Mouse (Mus musculus) C2C12 (cell line): ENCODE measurements at regions not wholly inside any gene's neighbourhood (a gene's known extent, or its start where the extent isn't known, plus 50 kb on each side); places are given as distances from the start of the nearest gene placed in this dataset.

Experiments
- H3K27me3 ChIP-seq: one replicate; pipeline ENCODE4 v1.6.1; 2011; ENCODE audit not compliant: control insufficient read depth, insufficient read depth, insufficient read length
- H3K36me3 ChIP-seq: one replicate; pipeline ENCODE4 v1.6.1; 2011; ENCODE audit not compliant: control insufficient read depth, insufficient read depth
- H3K4me3 ChIP-seq: one replicate; pipeline ENCODE4 v1.5.1; 2011; ENCODE audit warnings: mild to moderate bottlenecking, control low read depth; ENCODE audit not compliant: poor library complexity, insufficient read depth, severe bottlenecking
- H3K79me2 ChIP-seq: one replicate; pipeline ENCODE4 v1.6.1; 2011; ENCODE audit not compliant: control insufficient read depth, insufficient read depth
- H3K79me3 ChIP-seq: one replicate; pipeline ENCODE4 v1.6.1; 2011; ENCODE audit warnings: low read depth, control low read depth
- H3ac ChIP-seq: one replicate; pipeline ENCODE3; 2011; ENCODE audit warnings: low read depth; ENCODE audit not compliant: control insufficient read depth, insufficient read length
- CEBPB ChIP-seq: IDR thresholded peaks from one replicate; pipeline ENCODE4 v1.6.1; 2011; ENCODE audit warnings: low read depth, mild to moderate bottlenecking, control low read depth, moderate library complexity
- CTCF ChIP-seq: IDR thresholded peaks from one replicate; pipeline ENCODE4 v1.5.1; 2011; ENCODE audit not compliant: control insufficient read depth, insufficient read depth, insufficient read length
- FOSL1 ChIP-seq: IDR thresholded peaks from one replicate; pipeline ENCODE4 v1.8.0; 2011; ENCODE audit warnings: mild to moderate bottlenecking, low read length; ENCODE audit not compliant: poor library complexity, insufficient read depth, severe bottlenecking
- MAX ChIP-seq: IDR thresholded peaks from one replicate; pipeline ENCODE4 v1.6.1; 2011; ENCODE audit warnings: mild to moderate bottlenecking, control low read depth
- MYOD1 ChIP-seq: IDR thresholded peaks from one replicate; pipeline ENCODE4 v1.6.1; 2011; ENCODE audit warnings: low read depth; ENCODE audit not compliant: control insufficient read depth, insufficient read length
- MYOG ChIP-seq: IDR thresholded peaks from one replicate; pipeline ENCODE4 v1.6.1; 2011; ENCODE audit not compliant: control insufficient read depth, insufficient read length; ENCODE audit errors: extremely low read depth
- USF1 ChIP-seq: IDR thresholded peaks from one replicate; pipeline ENCODE4 v1.6.1; 2011; ENCODE audit warnings: low read depth, mild to moderate bottlenecking, control low read depth, moderate library complexity

GRCm38 (mm10) chr14:105675801-105676645 lies 220.6 kb downstream of the Spry2 start:
- H3K79me2 ChIP-seq, result no peaks in the 10 kb centered on the region
- no peaks in the 10 kb centered on the region for H3K79me3 ChIP-seq
- H3K4me3 ChIP-seq, result no peak overlapping the region
- no peak overlapping the region for H3ac ChIP-seq
- H3K27me3 ChIP-seq, result no peaks in the 10 kb centered on the region
- no peaks in the 10 kb centered on the region for H3K36me3 ChIP-seq
- TF ChIP-seq CTCF (no peak), MAX (no peak), MYOG (no peak), USF1 (no peak), FOSL1 (no peak), CEBPB (no peak), MYOD1 (no peak)

- H3K36me3 ChIP-seq, result no peaks in the 10 kb centered on the region
- no peaks in the 10 kb centered on the region for H3K27me3 ChIP-seq
- H3K79me2 ChIP-seq, result no peaks in the 10 kb centered on the region
- TF ChIP-seq CTCF (no peak), MAX (no peak), FOSL1 (no peak), MYOG (no peak), USF1 (no peak), CEBPB (no peak), MYOD1 (no peak)
- H3ac ChIP-seq, result no peak overlapping the region
- H3K79me3 ChIP-seq, result no peaks in the 10 kb centered on the region
- no peak overlapping the region for H3K4me3 ChIP-seq
Measured at GRCm38 (mm10) chr14:105675006-105675405, 221.6 kb downstream of the Spry2 start.

- H3K4me3 ChIP-seq, result no peak overlapping the region
- H3K79me3 ChIP-seq, result no peaks in the 10 kb centered on the region
- TF ChIP-seq CTCF, result no peak
- TF ChIP-seq CEBPB, result no peak
- TF ChIP-seq MYOD1, result peak; percentile 80
- TF ChIP-seq USF1, result no peak
- TF ChIP-seq MAX, result peak; percentile 30
- no peak for TF ChIP-seq MYOG
- TF ChIP-seq FOSL1, result peak; percentile 76
- no peak overlapping the region for H3ac ChIP-seq
- no peaks in the 10 kb centered on the region for H3K36me3 ChIP-seq
- H3K79me2 ChIP-seq, result no peaks in the 10 kb centered on the region
- no peaks in the 10 kb centered on the region for H3K27me3 ChIP-seq
Measured at GRCm38 (mm10) chr14:105668969-105669368, 227.7 kb downstream of the Spry2 start.

GRCm38 (mm10) chr14:105664671-105665198 lies 231.9 kb downstream of the Spry2 start:
- TF ChIP-seq MYOG (no peak), CEBPB (no peak), USF1 (no peak), FOSL1 (no peak), MYOD1 (peak; percentile 4), MAX (no peak), CTCF (no peak)
- Histone ChIP-seq H3K27me3 (no peaks in the 10 kb centered on the region), H3ac (no peak overlapping the region), H3K36me3 (no peaks in the 10 kb centered on the region), H3K79me3 (no peaks in the 10 kb centered on the region), H3K79me2 (no peaks in the 10 kb centered on the region), H3K4me3 (no peak overlapping the region)

- no peak overlapping the region for H3K4me3 ChIP-seq
- no peaks in the 10 kb centered on the region for H3K79me3 ChIP-seq
- H3ac ChIP-seq, result no peak overlapping the region
- H3K27me3 ChIP-seq, result no peaks in the 10 kb centered on the region
- TF ChIP-seq FOSL1, result no peak
- TF ChIP-seq MAX, result no peak
- TF ChIP-seq CEBPB, result no peak
- TF ChIP-seq CTCF, result no peak
- no peak for TF ChIP-seq MYOD1
- no peak for TF ChIP-seq MYOG
- no peak for TF ChIP-seq USF1
- no peaks in the 10 kb centered on the region for H3K36me3 ChIP-seq
- H3K79me2 ChIP-seq, result no peaks in the 10 kb centered on the region
Measured at GRCm38 (mm10) chr14:105663472-105663871, 233.1 kb downstream of the Spry2 start.

- TF ChIP-seq MYOG, result no peak
- no peak for TF ChIP-seq USF1
- TF ChIP-seq FOSL1, result peak; percentile 74
- TF ChIP-seq MYOD1, result peak; percentile 23
- no peak for TF ChIP-seq CTCF
- peak; percentile 73 for TF ChIP-seq MAX
- peak; percentile 71 for TF ChIP-seq CEBPB
- Histone ChIP-seq H3K79me3 (no peaks in the 10 kb centered on the region), H3K4me3 (no peak overlapping the region), H3K79me2 (no peaks in the 10 kb centered on the region), H3ac (no peak overlapping the region), H3K36me3 (no peaks in the 10 kb centered on the region), H3K27me3 (no peaks in the 10 kb centered on the region)
Measured at GRCm38 (mm10) chr14:105662839-105663238, 233.8 kb downstream of the Spry2 start.
